Mouse (Mus musculus) spleen, postnatal 14 days (tissue): Measurements from ENCODE around the gene Gm6268.

Experiments
- DNase-seq, 2 experiments: peaks; one replicate each; pipeline ENCODE4 v3.0.0; 2021 to 2022; ENCODE audit warnings: low spot score in 2 of 2

Gene Gm6268

GRCm38 (mm10) chrX:36400980-36401379 is at the start of gene Gm6268:
Gene Gm6268 (plus strand): TSS chrX:36401280.
- DNase-seq: no peak

GRCm38 (mm10) chrX:36352446-36352845 is 48.6 kb upstream of the Gm6268 start:
- DNase-seq: no peak

- DNase-seq: no peak
Observed at GRCm38 (mm10) chrX:36385340-36385739, 15.7 kb upstream of the Gm6268 start.

DNA sequence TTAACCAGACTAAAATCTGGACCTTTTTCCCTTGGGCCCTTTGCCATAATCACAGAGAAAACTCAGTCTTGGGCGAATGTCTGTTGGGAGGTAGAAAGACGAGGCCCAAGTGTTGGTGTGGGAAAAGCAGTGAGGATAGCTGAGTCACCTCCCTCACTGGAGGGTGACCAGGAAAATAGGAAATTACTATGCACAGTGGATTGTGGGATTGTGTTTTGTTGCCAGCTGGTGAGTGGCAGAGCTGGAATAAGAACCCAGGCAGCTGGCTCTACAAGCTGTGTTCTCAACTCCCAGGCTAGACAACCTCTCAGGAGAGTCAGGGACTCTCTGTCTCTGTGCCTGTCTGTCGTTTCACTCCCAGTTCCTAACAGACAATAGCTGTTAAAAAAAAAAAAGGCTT is 11.1 kb upstream of the Gm6268 start:
- DNase-seq: no peak

- no peak for DNase-seq
Observed at GRCm38 (mm10) chrX:36390503-36390902, 10.6 kb upstream of the Gm6268 start.

GRCm38 (mm10) chrX:36392672-36393071 is 8.4 kb upstream of the Gm6268 start:
- DNase-seq: no peak

GRCm38 (mm10) chrX:36393279-36393678 is 7.8 kb upstream of the Gm6268 start:
- no peak for DNase-seq

- no peak for DNase-seq
Observed at GRCm38 (mm10) chrX:36402316-36402715, 1.2 kb downstream of the Gm6268 start.

DNA sequence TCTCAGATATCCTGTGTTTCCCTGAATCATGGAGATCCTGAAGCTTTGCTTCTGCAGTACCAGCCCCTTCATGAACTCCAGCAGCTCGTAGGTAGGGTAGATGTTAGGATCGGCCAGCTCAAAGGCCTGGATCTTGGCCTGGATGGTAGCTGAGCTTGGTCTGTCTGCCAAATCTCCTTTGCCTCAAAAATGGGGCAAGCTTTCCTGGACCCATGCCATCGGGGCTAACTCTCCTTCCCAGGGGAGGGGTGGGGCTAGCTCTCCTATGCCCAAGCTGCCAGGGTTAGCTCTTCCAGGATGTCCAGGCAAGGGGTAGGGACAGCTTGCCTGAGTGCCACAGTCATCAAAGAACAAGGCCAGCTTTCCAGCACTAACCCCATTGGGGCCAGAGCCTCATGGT is 18.1 kb downstream of the Gm6268 start:
- no peak for DNase-seq

DNA sequence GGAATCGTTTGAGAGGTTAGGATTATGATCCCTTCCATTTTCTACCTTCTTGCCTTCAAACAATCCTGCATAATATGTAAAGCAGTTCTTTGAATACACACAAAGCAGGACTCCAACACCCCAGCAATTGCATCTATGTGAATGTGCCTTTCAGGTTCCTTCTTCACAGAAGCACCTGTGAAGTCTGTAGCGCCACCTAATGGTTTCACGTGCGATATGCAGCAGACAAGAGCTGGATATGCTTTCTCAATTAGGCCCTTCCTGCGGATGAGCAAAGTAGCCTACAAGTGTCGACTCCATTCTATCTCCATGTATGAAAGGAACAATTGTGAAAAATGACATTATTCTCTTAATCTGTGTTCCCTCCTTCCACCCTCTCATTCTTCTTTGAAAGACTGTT is 33.9 kb downstream of the Gm6268 start:
- DNase-seq: no peak

GRCm38 (mm10) chrX:36437932-36438331 is 36.9 kb downstream of the Gm6268 start:
- no peak for DNase-seq
